Mouse (Mus musculus) testis, adult 2 months (tissue): ENCODE data around the gene Galnt18.

ENCODE experiments used
- CTCF ChIP-seq: fragments of 200-500 bp; IDR thresholded peaks from 2 replicates; pipeline ENCODE4 v1.5.1; 2012; ENCODE audit warnings: low read depth, mild to moderate bottlenecking, inconsistent platforms, low read length, moderate library complexity; ENCODE audit not compliant: control insufficient read depth, insufficient read depth, insufficient replicate concordance
- POLR2A ChIP-seq: fragments of 200-500 bp; IDR thresholded peaks from 2 replicates; pipeline ENCODE4 v1.6.1; 2012; ENCODE audit warnings: low read depth, mild to moderate bottlenecking, inconsistent platforms, low read length, moderate library complexity; ENCODE audit not compliant: control insufficient read depth

GRCm38 (mm10) chr7:111779504-111780242 is at the start of gene Galnt18:
- no peak for TF ChIP-seq POLR2A
- TF ChIP-seq CTCF, result no peak
